Mouse (Mus musculus) myocyte (in vitro differentiated cells): ENCODE data around the gene Gm5148. TPM values are rescaled to one million over a fixed set of nuclear protein-coding genes. Genes with fewer than 3 reads are reported as not detected.
A peak's percentile ranks its signal among the peaks of the same experiment; 100 is the strongest.

Experiments
- H3K27me3 ChIP-seq: one replicate; pipeline ENCODE4 v1.6.1; 2011; ENCODE audit not compliant: control insufficient read depth, insufficient read depth, insufficient read length
- H3K36me3 ChIP-seq: one replicate; pipeline ENCODE4 v1.6.1; 2011; ENCODE audit not compliant: control insufficient read depth, insufficient read depth
- H3K4me2 ChIP-seq: one replicate; pipeline ENCODE4 v1.6.1; 2011; ENCODE audit warnings: low read depth, control low read depth
- H3K4me3 ChIP-seq: one replicate; pipeline ENCODE4 v1.5.1; 2011; ENCODE audit warnings: mild to moderate bottlenecking, control low read depth, moderate library complexity
- H3K79me2 ChIP-seq: one replicate; pipeline ENCODE4 v1.6.1; 2011; ENCODE audit not compliant: control insufficient read depth, insufficient read depth
- H3ac ChIP-seq: one replicate; pipeline ENCODE4 v1.6.1; 2011; ENCODE audit not compliant: control insufficient read depth, insufficient read length
- CEBPB ChIP-seq: IDR thresholded peaks from 2 replicates; pipeline ENCODE4 v1.6.1; 2011; ENCODE audit warnings: mild to moderate bottlenecking, moderate library complexity; ENCODE audit not compliant: poor library complexity, insufficient read depth, severe bottlenecking
- E2F4 ChIP-seq: IDR thresholded peaks from one replicate; pipeline ENCODE4 v1.6.1; 2011; ENCODE audit warnings: mild to moderate bottlenecking, control low read depth, moderate library complexity; ENCODE audit not compliant: insufficient read depth
- MAX ChIP-seq: IDR thresholded peaks from one replicate; pipeline ENCODE4 v1.6.1; 2011; ENCODE audit warnings: low read depth, mild to moderate bottlenecking, control low read depth
- MYOD1 ChIP-seq, 3 experiments: IDR thresholded peaks; one replicate each; pipeline ENCODE4 v1.6.1; 2011; ENCODE audit warnings: control low read depth in 2 of 3, low read depth in 2 of 3, mild to moderate bottlenecking in 2 of 3, moderate library complexity in 1 of 3; ENCODE audit not compliant: insufficient read length in 2 of 3, control insufficient read depth in 1 of 3
- MYOG ChIP-seq, 3 experiments: IDR thresholded peaks; one replicate each; pipeline ENCODE4 v1.6.1; 2011; ENCODE audit warnings: control low read depth in 2 of 3, low read depth in 2 of 3, mild to moderate bottlenecking in 2 of 3; ENCODE audit not compliant: insufficient read length in 2 of 3, control insufficient read depth in 1 of 3, insufficient read depth in 1 of 3
- POLR2A ChIP-seq: IDR thresholded peaks from one replicate; pipeline ENCODE4 v1.6.1; 2011; ENCODE audit warnings: low read depth, mild to moderate bottlenecking, control low read depth, moderate library complexity; ENCODE audit not compliant: insufficient read length
- POLR2AphosphoS2 ChIP-seq: IDR thresholded peaks from one replicate; pipeline ENCODE4 v1.6.1; 2011; ENCODE audit warnings: low read depth, control low read depth; ENCODE audit not compliant: insufficient read length
- REST ChIP-seq: IDR thresholded peaks from one replicate; pipeline ENCODE4 v1.6.1; 2011; ENCODE audit warnings: mild to moderate bottlenecking, control low read depth, moderate library complexity; ENCODE audit not compliant: insufficient read depth, insufficient read length
- SRF ChIP-seq: IDR thresholded peaks from one replicate; pipeline ENCODE4 v1.6.1; 2011; ENCODE audit warnings: low read depth; ENCODE audit not compliant: control insufficient read depth, insufficient read length
- TCF12 ChIP-seq: IDR thresholded peaks from one replicate; pipeline ENCODE4 v1.6.1; 2011; ENCODE audit warnings: mild to moderate bottlenecking, control low read depth; ENCODE audit not compliant: poor library complexity, insufficient read depth, severe bottlenecking
- TCF3 ChIP-seq: IDR thresholded peaks from one replicate; pipeline ENCODE4 v1.6.1; 2011; ENCODE audit warnings: low read depth, control low read depth; ENCODE audit not compliant: insufficient read length
- USF1 ChIP-seq: IDR thresholded peaks from one replicate; pipeline ENCODE4 v1.6.1; 2011; ENCODE audit warnings: low read depth, mild to moderate bottlenecking, control low read depth, moderate library complexity
- polyA plus RNA-seq: library from polyadenylated mRNA; unstranded; fragments of >200 nt; fragmentation: generic; extraction: Trizol; gene quantifications from one replicate; pipeline ENCODE4 v1.2.1, GENCODE M21; 2012; ENCODE audit warnings: missing spikeins

The Gm5148 gene
- polyA plus RNA-seq, 1 experiment: 27.4 TPM

- Histone ChIP-seq H3ac (no peak overlapping the region), H3K4me3 (no peak overlapping the region), H3K79me2 (no peaks in the 10 kb centered on the region), H3K27me3 (no peaks in the 10 kb centered on the region), H3K36me3 (no peaks in the 10 kb centered on the region), H3K4me2 (no peak overlapping the region)
- TF ChIP-seq TCF3 (peak; percentile 26), MYOD1 (IDR thresholded peaks at IDR 0.05; ENCODE audit: control insufficient read depth in 1 of 3, insufficient read length in 2 of 3, low read depth in 2 of 3) (peak in 2 of 3 experiments; percentile 78 to 87), MYOG (IDR thresholded peaks at IDR 0.05; ENCODE audit: control insufficient read depth in 1 of 3, insufficient read depth in 1 of 3, insufficient read length in 2 of 3, low read depth in 2 of 3) (peak; percentile 57 to 89 (median 61)), TCF12 (no peak)
These were observed 23.9 kb upstream of the Gm5148 start for GRCm38 (mm10) chr3:37748002-37748733.

GRCm38 (mm10) chr3:37747258-37748001 lies 23.1 kb upstream of the Gm5148 start:
- H3K79me2 ChIP-seq: no peaks in the 10 kb centered on the region
- no peaks in the 10 kb centered on the region for H3K36me3 ChIP-seq
- H3ac ChIP-seq: no peak overlapping the region
- H3K27me3 ChIP-seq: no peaks in the 10 kb centered on the region
- H3K4me2 ChIP-seq: no peak overlapping the region
- TF ChIP-seq MYOD1 (IDR thresholded peaks at IDR 0.05; ENCODE audit: control insufficient read depth in 1 of 3, insufficient read length in 2 of 3, low read depth in 2 of 3) (no peak), E2F4 (no peak), TCF3 (no peak), SRF (no peak), POLR2AphosphoS2 (no peak), POLR2A (no peak)
- no peak overlapping the region for H3K4me3 ChIP-seq

DNA sequence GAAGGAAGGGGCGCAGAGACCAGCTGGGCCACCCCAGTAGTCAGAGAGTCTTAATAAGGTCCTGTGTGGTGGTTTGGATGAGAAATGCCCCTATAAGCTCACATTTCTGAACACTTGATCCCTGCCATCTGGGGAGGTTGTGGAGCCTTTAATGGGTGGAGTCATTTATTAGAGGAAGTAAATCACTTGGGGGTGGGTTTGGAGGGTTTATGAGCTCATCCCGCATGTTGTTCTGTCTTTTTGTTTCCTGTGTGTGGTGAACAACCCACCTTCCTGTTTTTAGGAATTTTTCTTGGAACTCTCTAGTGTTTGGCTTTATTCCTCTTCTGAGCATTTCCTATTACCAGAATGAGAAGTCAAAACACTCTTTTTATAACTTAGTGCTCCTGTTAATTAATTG lies 19.8 kb upstream of the Gm5148 start:
- Histone ChIP-seq H3K4me2 (no peak overlapping the region), H3K4me3 (no peak overlapping the region), H3K36me3 (no peaks in the 10 kb centered on the region), H3ac (no peak overlapping the region), H3K27me3 (no peaks in the 10 kb centered on the region), H3K79me2 (no peaks in the 10 kb centered on the region)
- TF ChIP-seq SRF (no peak), MYOG (IDR thresholded peaks at IDR 0.05; ENCODE audit: control insufficient read depth in 1 of 3, insufficient read depth in 1 of 3, insufficient read length in 2 of 3, low read depth in 2 of 3) (no peak), E2F4 (no peak), REST (no peak), MAX (no peak), MYOD1 (IDR thresholded peaks at IDR 0.05; ENCODE audit: control insufficient read depth in 1 of 3, insufficient read length in 2 of 3, low read depth in 2 of 3) (no peak), POLR2A (no peak), POLR2AphosphoS2 (no peak), TCF12 (no peak)

GRCm38 (mm10) chr3:37739996-37740395 lies 15.7 kb upstream of the Gm5148 start:
- Histone ChIP-seq H3K4me2 (no peak overlapping the region), H3K79me2 (no peaks in the 10 kb centered on the region), H3K36me3 (no peaks in the 10 kb centered on the region), H3K4me3 (no peak overlapping the region), H3K27me3 (no peaks in the 10 kb centered on the region), H3ac (no peak overlapping the region)
- no peak for TF ChIP-seq E2F4

GRCm38 (mm10) chr3:37738171-37738950 lies 14.1 kb upstream of the Gm5148 start:
- H3K79me2 ChIP-seq: no peaks in the 10 kb centered on the region
- H3K27me3 ChIP-seq: no peaks in the 10 kb centered on the region
- H3ac ChIP-seq: no peak overlapping the region
- TF ChIP-seq MAX (no peak), USF1 (no peak), MYOD1 (IDR thresholded peaks at IDR 0.05; ENCODE audit: control insufficient read depth in 1 of 3, insufficient read length in 2 of 3, low read depth in 2 of 3) (no peak), REST (no peak), POLR2A (no peak), POLR2AphosphoS2 (no peak), TCF3 (no peak), CEBPB (no peak), SRF (no peak), MYOG (IDR thresholded peaks at IDR 0.05; ENCODE audit: control insufficient read depth in 1 of 3, insufficient read depth in 1 of 3, insufficient read length in 2 of 3, low read depth in 2 of 3) (no peak), E2F4 (no peak), TCF12 (no peak)
- no peak overlapping the region for H3K4me2 ChIP-seq
- H3K4me3 ChIP-seq: no peak overlapping the region
- H3K36me3 ChIP-seq: no peaks in the 10 kb centered on the region
